Mouse (Mus musculus): ENCODE results near the gene Srl.
"Not testable (repeated sequence)": the region's sequence is repeated elsewhere in the genome, so short reads cannot be mapped to it uniquely, and the experiment has no call there.

Srl gene

GRCm38 (mm10) chr16:4552829-4553550, 11.4 kb upstream of the Srl start:
- DNase-seq (ENCODE audit: low spot score in 2 of 2): no peak

GRCm38 (mm10) chr16:4551885-4552284, 10.3 kb upstream of the Srl start:
- no peak for DNase-seq (ENCODE audit: low spot score in 2 of 2)

GRCm38 (mm10) chr16:4551056-4551455, 9.4 kb upstream of the Srl start:
- peak; percentile 54 to 73 for DNase-seq (ENCODE audit: low spot score in 2 of 2)

DNA sequence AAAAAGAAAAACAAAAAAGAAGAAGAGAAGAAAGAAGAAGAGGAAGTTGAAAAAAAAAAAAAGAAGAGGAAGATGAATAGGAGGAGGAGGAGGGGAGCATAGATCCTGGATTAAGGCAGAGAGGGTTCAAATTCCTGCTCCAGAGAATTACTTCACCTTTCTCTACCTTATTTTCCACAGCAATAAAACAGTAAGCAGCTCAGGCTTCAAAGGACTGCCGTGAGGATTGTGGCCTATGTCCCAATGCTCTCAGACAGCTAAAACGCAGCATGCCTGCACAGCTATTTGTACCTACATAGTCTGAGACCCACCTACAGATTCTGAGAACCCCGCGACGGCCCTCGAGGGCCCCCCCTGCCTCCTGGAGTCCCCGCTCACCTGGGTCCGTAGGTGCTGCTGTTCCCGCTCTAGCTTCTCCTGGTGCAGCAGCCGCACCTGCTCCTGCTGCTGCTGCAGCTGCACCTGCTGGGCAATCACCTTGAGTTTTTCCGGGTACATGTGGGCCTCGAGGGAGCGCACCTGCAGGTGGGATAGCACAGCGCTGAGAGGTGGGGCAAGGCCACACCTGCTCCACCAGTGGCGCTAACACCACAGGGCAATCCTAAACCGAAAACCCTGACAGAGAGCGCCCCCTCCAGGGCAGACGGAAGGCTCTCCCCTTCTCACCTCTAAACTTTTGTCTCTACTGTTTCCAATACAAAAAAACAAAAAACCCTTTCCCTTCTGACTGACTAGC, 7.5 kb upstream of the Srl start:
- DNase-seq (ENCODE audit: low spot score in 2 of 2): no peak

- no peak for DNase-seq (ENCODE audit: low spot score in 2 of 2)
These were observed 6.0 kb upstream of the Srl start for GRCm38 (mm10) chr16:4547611-4548010.

GRCm38 (mm10) chr16:4546838-4547237, 5.2 kb upstream of the Srl start:
- DNase-seq (ENCODE audit: low spot score in 2 of 2): no peak

DNA sequence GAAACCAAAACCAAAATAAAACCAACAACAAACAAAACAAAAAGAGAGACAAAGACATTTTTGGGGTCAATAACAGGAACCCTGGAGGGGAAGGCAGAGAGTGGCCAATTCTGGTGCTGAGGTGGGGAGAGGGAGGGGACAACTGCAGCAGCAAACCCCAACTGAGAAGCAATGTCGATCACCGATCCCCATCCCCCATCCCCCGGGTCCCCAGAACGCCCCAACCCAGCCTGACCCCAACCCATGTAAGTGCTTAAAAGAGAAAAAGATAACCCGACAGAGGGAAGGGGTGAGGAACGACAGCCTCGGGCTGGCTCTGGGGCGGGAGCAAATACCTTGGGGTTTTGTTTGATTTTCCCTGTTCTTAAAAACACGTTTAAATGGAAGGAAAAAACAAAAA, 3.2 kb upstream of the Srl start:
- no peak for DNase-seq (ENCODE audit: low spot score in 2 of 2)

GRCm38 (mm10) chr16:4543266-4543665, 1.6 kb upstream of the Srl start:
- DNase-seq (ENCODE audit: low spot score in 2 of 2): no peak

DNA sequence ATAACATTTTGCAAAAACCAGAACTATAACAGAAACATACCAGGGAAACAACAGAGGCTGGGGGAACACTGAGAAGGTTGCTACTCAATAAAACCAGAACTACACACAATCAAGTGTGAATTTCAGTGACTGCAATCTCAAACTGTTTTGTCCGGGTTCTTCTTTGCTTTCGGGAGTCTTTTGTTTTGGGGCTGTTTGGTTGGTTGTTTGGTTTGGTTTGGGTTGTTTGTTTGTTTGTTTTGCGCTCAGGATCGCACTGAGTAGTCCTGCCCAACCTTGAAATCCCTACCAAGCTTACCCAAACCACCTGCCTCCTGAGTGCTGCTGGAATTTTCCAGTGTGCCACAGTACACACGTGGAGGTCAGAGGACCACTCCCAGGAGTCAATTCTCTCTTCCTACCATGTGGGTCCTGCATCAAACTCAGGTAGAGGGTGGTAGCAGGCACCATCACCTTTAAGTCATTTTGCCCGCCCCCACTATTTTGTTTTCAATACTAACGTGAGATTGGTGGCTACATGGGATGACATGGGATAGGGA, 689 bp upstream of the Srl start:
- DNase-seq (ENCODE audit: low spot score in 2 of 2): no peak

DNA sequence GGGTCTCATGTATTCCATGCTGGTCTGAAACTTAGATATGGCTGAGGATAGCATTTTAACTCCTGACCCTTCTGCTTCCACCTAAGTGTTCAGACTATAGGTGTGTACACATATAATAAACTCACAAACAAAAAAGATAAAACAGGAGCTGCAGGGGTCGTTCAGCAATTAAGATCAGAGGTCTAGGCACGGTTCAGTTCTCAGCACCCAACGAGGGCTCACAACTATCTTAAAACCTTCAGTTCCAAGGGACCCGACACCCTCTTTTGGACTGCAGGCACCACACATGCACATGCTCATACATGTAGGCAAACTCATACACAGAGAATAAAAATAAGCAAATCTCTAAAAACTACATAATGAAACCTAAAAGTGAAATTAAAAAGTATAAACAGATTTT, 583 bp downstream of the Srl start:
- no peak for DNase-seq (ENCODE audit: low spot score in 2 of 2)

- DNase-seq (ENCODE audit: low spot score in 2 of 2): no peak
These were observed 1.4 kb downstream of the Srl start for GRCm38 (mm10) chr16:4540064-4540775.

DNA sequence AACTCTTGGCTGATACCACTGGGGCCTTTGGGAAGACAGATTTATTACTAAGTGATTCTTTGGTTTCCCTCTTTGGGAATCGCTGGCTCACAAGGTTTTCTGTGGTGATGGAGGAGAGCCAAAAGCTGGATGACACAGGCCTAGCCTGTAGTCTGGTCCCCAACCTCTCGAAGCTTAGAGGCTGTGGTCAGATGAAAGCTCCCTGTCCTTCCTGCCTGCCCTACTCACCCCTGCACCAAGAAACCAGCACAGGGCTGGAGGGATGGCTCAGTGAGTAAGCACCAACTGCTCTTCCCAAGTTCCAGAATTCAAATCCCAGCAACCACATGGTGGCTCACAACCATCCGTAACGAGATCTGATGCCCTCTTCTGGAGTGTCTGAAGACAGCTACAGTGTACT, 2.1 kb downstream of the Srl start:
- no peak for DNase-seq (ENCODE audit: low spot score in 2 of 2)

DNA sequence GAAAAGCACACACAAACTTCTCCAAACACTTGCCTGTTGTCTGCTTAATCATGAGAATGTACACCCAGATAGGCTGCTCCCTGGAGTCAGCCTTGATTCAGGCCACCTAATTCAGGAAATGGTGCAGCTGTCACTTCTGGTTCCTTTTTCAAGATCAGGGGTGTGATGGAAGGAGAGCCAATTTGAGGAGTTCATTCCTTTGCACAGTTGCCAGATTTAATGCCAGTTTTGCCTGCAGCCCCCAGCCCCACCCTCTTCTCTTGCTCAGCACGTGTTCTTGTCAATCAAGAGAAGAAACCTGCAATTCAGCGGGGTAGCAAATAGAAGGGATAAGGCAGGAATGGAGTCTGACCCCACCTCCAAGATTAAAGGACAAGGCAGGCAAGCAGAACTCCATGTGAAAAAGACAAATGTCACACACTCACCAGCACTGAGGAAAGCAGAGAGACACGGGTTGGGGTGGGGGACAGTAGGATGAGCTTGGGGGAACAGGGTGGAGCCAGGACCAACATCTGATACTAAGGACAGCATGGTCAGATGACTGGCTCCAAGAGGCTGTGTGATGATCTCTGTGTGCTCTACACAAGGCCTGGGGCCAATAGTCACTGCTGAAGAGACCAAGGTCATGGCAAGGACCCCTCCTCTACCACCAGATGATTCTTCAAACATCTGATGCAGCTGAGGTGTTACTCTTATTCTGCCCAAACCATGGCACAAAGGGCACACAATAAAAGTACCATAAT, 3.8 kb downstream of the Srl start:
- DNase-seq (ENCODE audit: low spot score in 2 of 2): no peak

DNA sequence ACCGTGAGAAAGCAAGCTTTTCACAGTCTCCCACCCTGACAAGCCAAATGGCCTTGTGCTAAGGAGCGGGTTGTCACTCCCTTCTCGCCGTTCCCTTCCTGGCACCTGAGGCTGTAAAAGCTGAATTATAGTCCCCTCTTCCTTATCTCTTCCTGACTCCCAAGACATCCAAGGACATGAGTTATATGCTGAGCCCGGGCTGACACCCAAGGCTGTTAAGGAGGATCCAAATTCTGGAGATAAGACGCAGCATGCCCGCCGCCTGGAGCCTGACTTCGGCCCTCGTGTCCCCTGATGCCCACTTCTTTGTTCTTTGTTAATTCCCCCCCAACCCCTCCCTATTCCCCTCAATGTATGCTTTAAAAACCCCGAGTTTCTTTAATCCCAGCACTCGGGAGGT, 14.2 kb downstream of the Srl start:
- DNase-seq (ENCODE audit: low spot score in 2 of 2): not testable (repeated sequence)

GRCm38 (mm10) chr16:4523313-4524004, 18.2 kb downstream of the Srl start:
- no peak for DNase-seq (ENCODE audit: low spot score in 2 of 2)

- DNase-seq (ENCODE audit: low spot score in 2 of 2): no peak
These were observed 18.7 kb downstream of the Srl start for GRCm38 (mm10) chr16:4522879-4523278.

DNA sequence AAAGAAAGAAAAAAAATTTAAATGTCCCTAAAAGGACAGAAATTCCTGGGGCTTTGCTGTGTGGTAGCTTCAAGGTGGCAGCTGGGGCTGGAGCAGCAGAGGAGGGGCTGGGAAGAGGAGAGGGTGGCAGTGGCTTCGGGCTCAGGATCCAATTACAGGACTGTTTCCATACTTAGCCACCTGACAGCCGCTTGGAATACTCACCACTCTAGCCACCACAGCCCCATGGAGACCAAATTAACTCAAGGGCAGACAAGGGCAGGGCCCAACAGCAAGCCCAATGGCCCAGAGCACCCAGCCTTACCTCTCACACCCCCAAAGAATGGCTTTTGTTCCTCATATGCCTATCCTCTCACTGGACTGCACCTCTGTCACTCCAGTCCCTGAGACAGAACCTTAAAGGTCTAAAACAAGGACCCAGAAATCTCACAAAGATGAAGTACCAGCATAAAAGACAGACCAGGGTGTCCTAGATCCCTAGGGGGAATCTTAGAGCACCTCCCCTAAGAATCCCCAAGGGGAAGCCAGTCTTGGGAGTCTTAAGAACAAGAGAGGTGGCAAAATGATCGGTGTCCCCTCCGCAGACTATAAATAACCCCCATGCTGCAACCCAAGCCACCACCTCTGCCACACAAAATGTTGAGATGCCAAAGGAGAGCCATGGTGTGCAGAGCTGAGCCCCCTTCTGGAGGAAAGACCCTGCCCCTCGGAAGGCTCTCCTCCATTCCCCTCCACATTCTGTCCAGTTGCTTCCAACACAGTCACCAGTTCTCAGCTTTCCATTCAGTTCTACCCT, 19.7 kb downstream of the Srl start:
- no peak for DNase-seq (ENCODE audit: low spot score in 2 of 2)

- no peak for DNase-seq (ENCODE audit: low spot score in 2 of 2)
These were observed 20.4 kb downstream of the Srl start for GRCm38 (mm10) chr16:4521074-4521667.

- no peak for DNase-seq (ENCODE audit: low spot score in 2 of 2)
These were observed 20.9 kb downstream of the Srl start for GRCm38 (mm10) chr16:4520673-4521072.

DNA sequence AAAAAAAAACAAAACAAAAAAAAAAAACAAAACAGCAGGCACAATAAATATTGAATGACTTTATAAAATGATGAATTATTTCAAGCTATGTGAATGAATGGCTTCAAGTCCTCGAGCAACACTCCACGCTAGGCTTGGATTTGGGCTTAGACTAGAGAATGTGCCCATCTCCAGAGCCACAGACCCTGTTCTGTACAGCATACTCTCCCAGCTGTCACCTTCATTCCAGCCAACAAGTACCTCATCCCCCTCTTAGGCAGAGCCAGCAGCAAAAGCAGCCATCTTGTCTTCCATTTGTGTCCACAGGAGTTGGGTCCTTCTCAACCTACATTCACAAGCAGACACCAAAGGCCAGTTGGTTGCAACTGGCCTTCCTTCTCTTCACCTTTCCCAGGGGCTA, 21.8 kb downstream of the Srl start:
- no peak for DNase-seq (ENCODE audit: low spot score in 2 of 2)

Measured in frontal cortex, postnatal 36 days (tissue).